Mouse (Mus musculus) R1 (cell line): ENCODE data around the gene Aars2.

Experiments
- DNase-seq: peaks from one replicate; pipeline ENCODE4 v3.0.0-alpha.2; 2018; ENCODE audit warnings: low read depth, low spot score

Gene Aars2

DNA sequence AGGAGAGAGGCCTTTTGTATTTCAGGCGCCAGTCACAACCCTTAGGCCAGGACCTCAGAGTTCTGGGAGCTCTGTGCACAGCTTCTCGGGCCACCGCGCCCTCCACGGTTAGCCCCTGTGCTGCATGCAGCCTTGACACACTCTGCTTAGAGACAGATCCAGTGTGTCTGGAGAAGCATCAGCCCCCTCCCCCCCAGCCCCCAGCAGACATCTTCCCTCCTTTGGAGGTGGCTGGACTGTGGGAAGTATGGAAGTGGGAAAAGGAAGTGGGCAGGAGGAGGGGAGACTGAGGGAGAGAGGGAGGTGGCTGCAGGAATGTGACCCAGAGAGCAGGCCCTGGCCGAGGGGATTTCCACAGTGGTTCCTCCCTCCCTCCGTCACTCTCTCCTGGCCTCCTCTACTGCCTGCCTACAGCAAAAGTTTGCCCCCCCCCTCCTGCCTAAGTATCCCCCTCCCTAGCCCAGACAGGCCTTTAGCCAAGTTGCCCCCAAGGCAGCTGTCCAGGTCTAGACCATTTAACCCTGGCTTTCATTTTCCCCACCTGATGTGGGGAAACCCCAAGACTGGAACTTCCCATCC is 50.7 kb downstream of the Aars2 start:
- DNase-seq, result no peak

- no peak for DNase-seq
Measured at GRCm38 (mm10) chr17:45557998-45558862, 51.6 kb downstream of the Aars2 start.

DNA sequence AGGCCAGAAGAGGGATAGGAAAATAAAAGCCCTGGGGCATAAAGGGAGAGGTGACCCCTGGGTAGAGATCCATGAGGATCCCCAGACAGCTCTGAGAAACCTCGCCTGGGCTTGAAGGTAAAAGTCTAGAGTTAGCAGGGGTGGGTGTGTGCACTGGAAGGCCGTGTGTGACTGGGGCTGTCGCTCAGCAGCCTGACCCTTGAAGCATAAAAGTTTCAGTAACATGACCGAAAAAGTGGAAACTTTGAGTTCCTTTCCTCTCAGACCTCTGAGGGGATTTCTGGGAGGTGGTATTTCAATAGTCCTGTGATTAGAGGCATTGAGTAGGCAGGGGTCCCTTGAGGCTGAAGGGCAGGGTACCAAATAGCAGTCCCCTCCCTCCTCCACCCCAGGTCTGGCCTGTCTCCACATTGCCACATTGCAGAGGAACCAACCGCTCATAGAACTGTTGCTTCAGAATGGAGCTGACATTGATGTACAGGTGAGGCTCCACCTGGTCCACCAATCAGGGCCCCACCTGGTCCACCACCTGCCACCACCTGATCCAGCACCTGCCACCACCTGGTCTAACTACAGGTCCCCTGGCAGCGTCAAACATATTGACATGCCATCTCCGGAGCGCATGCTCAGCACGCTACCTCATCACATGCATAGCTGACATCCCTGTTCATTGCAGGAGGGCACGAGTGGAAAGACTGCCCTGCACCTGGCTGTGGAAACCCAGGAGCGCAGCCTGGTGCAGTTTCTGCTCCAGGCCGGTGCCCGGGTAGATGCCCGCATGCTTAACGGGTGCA is 53.3 kb downstream of the Aars2 start:
- no peak for DNase-seq

DNA sequence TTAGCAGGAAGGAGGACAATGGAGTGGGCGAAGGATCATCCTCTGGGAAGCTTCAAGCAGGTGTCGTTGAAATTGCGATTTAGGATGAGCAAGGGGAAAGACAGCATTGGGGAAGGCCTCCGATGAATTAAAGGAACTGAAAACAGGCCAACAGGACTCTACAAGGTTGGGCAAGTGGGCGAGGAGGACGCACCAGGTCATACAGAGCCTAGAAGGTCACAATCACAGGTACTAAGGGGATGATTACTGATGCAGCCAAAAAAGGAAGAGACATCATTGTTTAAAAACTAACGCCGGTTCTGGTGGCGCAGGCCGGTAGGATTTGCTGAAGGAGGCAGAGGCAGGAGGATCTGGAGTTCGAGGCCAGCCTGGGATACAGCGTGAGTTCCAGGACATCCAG is 56.6 kb downstream of the Aars2 start:
- DNase-seq, result no peak

DNA sequence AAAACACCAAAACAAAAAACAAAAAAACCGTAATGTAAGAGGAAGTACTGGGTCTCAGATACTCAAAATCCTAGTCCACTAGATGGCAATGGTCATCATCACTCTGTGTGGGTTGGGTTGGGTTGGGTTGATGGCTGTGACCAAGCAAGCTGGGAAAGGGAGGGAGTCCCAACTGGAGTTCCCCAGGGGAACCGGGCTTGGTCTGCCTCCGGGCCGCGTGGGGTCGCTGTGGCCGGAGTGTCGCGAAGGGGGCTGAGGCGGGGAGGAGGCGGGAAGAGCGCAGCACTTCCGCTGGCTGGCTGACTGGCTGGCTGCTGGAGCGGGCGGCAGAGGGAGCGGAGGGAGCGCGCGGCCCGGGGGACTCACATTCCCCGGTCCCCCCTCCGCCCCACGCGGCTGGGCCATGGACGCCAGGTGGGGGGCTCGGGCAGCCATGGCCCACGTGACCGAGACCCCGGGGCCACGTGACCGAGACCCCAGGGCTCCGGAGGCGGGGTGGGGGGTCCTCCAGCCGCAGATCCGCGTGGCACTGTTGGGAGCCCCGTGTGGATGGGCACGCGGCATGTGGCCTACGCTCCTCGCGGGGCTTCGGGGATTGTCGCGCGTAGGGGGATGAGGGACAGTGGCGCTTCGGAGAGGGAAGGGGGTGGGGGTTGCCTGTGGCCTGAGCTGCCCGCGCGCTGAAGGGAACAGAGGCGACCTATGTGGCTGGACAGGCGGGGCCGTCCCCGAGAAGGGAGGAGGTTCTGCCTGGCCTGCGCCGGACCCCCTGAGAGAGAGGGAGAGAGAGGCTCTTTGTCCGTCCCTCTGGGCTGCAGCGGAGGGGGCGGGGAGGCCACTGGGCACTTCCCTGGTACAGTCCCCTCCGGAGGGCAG is 57.3 kb downstream of the Aars2 start, which contains the start of gene Slc35b2:
Slc35b2 (plus strand) TSS at position 220 of the 876 bp plus-strand sequence.
- peak; percentile 92 for DNase-seq

- peak; percentile 65 for DNase-seq
Measured at GRCm38 (mm10) chr17:45564531-45565084, 58.0 kb downstream of the Aars2 start.

- DNase-seq, result no peak
Measured at GRCm38 (mm10) chr17:45565103-45565502, 58.5 kb downstream of the Aars2 start.

DNA sequence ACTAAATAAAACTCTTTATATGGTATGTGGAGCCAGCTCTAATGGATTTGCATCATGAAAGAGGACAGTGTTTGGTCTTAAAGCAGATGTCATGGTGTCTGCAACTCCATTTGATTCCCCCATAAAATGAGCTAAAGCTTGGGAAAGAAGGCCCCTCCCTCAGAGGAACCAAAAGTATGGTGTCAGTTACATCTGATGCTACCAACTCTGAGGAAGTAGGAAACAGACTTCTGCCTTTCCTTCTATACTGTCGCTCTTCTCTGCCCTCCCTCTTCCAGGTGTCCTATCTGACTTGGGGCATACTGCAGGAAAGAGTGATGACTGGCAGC is 59.4 kb downstream of the Aars2 start:
- DNase-seq, result no peak

- peak; percentile 77 for DNase-seq
Measured at GRCm38 (mm10) chr17:45566360-45567161, 59.9 kb downstream of the Aars2 start.

- DNase-seq, result peak; percentile 84
Measured at GRCm38 (mm10) chr17:45567162-45567601, 60.5 kb downstream of the Aars2 start.

DNA sequence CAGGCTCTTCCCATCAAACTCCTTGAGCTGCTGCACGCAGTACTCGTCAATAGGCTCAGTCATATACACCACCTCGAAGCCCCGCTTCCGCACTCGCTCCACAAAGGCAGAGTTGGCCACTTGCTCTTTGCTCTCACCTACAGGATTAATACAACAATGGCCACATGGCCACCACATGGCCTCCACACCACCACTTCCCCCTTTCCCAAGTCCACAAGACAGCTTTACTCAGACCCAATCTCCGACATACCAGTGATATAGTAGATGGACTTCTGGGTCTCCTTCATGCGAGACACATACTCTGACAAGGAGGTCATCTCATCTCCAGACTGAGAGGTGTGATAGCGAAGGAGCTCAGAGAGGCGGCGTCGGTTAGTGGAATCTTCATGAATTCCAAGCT is 62.3 kb downstream of the Aars2 start:
- no peak for DNase-seq

- no peak for DNase-seq
Measured at GRCm38 (mm10) chr17:45569999-45570398, 63.4 kb downstream of the Aars2 start.
